In genomic region chr5:114702403-114703392, GRCm38 (mm10) we compare ENCODE assay signal across 9 mouse cellular contexts. TPM values are rescaled to one million over a fixed set of nuclear protein-coding genes. Genes with fewer than 3 reads are reported as not detected.
A peak's percentile ranks its signal among the peaks of the same experiment; 100 is the strongest.
DNase-seq lines count a peak whose midpoint lies in the region; ATAC-seq and TF ChIP-seq lines count a peak whose summit lies in the region.
"Had no signal": no experiment of that assay in that cellular context is flagged by ENCODE, and none has a peak within 500 bp of the region (broad histone marks: within the 10 kb centered on the region; RNA-seq: fewer than 3 reads in every experiment).

No protein-coding gene starts in this region.

- WGBS in midbrain, postnatal 0 days, result 67% methylated on average over 14 of the region's 14 CpGs

- no peaks in the 10 kb centered on the region for H3K27me3 ChIP-seq in midbrain, postnatal 0 days (ENCODE audit: insufficient read depth, low read length)

- no peak overlapping the region for H3K27ac ChIP-seq in midbrain, postnatal 0 days (ENCODE audit: low read depth, low read length)
- H3K27ac ChIP-seq: midbrain, embryonic 12.5 days had no signal

- no peak overlapping the region for H3K4me3 ChIP-seq in midbrain, postnatal 0 days (ENCODE audit: low read depth, low read length)
- H3K4me3 ChIP-seq: midbrain, embryonic 12.5 days had no signal

- H3K4me1 ChIP-seq in midbrain, postnatal 0 days (ENCODE audit: insufficient read depth, low read length), result no peaks in the 10 kb centered on the region
- H3K4me1 ChIP-seq: midbrain, embryonic 12.5 days had no signal

- H3K36me3 ChIP-seq in midbrain, postnatal 0 days (ENCODE audit: insufficient read depth, low read length), result no peaks in the 10 kb centered on the region
- H3K36me3 ChIP-seq: midbrain, embryonic 12.5 days had no signal

- DNase-seq in gastrocnemius, postnatal 10 days, result peak; percentile 37
- DNase-seq in gastrocnemius, postnatal 25 days, result no peak
- DNase-seq in 416B (ENCODE audit: low read depth), result peak; percentile 70
- peak; percentile 50 for DNase-seq in brain, adult 2 months (ENCODE audit: low read depth, low spot score)
- DNase-seq in kidney, postnatal 14 days, result peak; percentile 40
- DNase-seq in midbrain, postnatal 0 days (ENCODE audit: low spot score), result peak; percentile 64
- no peak for DNase-seq in left cerebral cortex, adult 18-20 months (ENCODE audit: low spot score in 2 of 2)
- no peak for DNase-seq in natural killer cell, adult 2 months (ENCODE audit: low spot score in 2 of 2)

- no peaks in the 10 kb centered on the region for H3K9me3 ChIP-seq in midbrain, postnatal 0 days (ENCODE audit: low read length)
- H3K9me3 ChIP-seq: midbrain, embryonic 12.5 days had no signal

- H3K9ac ChIP-seq in midbrain, postnatal 0 days (replicated peaks; ENCODE audit: low read length, poor library complexity, severe bottlenecking), result no peak overlapping the region
- H3K9ac ChIP-seq: midbrain, embryonic 12.5 days had no signal

- H3K4me2 ChIP-seq in midbrain, postnatal 0 days (ENCODE audit: low read depth, low read length, poor library complexity, severe bottlenecking), result no peak overlapping the region
- H3K4me2 ChIP-seq: midbrain, embryonic 12.5 days had no signal

- TF ChIP-seq CTCF in midbrain, postnatal 0 days (IDR thresholded peaks at IDR 0.05), result peak; percentile 63

- no peak for ATAC-seq in midbrain, postnatal 0 days (ENCODE audit: low FRiP score)

RNA-seq across cellular contexts. Expression of gene Tchp, which starts 4.9 kb away (rescaled TPM):
- total RNA-seq in gastrocnemius, postnatal 10 days (2021), result 1 to 10 TPM; 3.5 to 4.6 TPM
- 1 to 10 TPM; 2.3 to 2.8 TPM for total RNA-seq in gastrocnemius, postnatal 25 days (2021)
- 10.9 and 11.2 TPM in 2 replicates for total RNA-seq in midbrain, postnatal 0 days (2014; rRNA removed)
- 12.6 and 14.4 TPM in 2 replicates for polyA plus RNA-seq in midbrain, postnatal 0 days (2015; fragmentation: Nextera tagmentation; extraction: Ambion mirVana)
- 10 to 100 TPM; 11.2 to 12.3 TPM for total RNA-seq in left cerebral cortex, adult 18-20 months (2021)

RNA-seq across cellular contexts. Expression of gene Gltp, which starts 11.9 kb away (rescaled TPM):
- total RNA-seq in gastrocnemius, postnatal 10 days (2021), result 10 to 100 TPM; 15.1 to 17.6 TPM
- 1 to 10 TPM; 9.0 to 10.0 TPM for total RNA-seq in gastrocnemius, postnatal 25 days (2021)
- 27.0 and 42.1 TPM in 2 replicates for total RNA-seq in midbrain, postnatal 0 days (2014; rRNA removed)
- polyA plus RNA-seq in midbrain, postnatal 0 days (2015; fragmentation: Nextera tagmentation; extraction: Ambion mirVana), result 32.6 and 35.3 TPM in 2 replicates
- total RNA-seq in left cerebral cortex, adult 18-20 months (2021), result 10 to 100 TPM; 21.6 to 22.4 TPM

RNA-seq across cellular contexts. Expression of gene Trpv4, which starts 44.5 kb away (rescaled TPM):
- total RNA-seq in gastrocnemius, postnatal 10 days (2021), result 1 to 10 TPM; 2.1 to 2.5 TPM
- total RNA-seq in gastrocnemius, postnatal 25 days (2021), result 1 to 10 TPM; 1.6 to 2.7 TPM
- 1.2 and 3.4 TPM in 2 replicates for total RNA-seq in midbrain, postnatal 0 days (2014; rRNA removed)
- 0.88 and 1.4 TPM in 2 replicates for polyA plus RNA-seq in midbrain, postnatal 0 days (2015; fragmentation: Nextera tagmentation; extraction: Ambion mirVana)
- 1 to 10 TPM; 1.4 to 2.1 TPM for total RNA-seq in left cerebral cortex, adult 18-20 months (2021)

Comparison
In these comparisons a context has a peak if more than half of its experiments do, and no peak if none do; other contexts are left out.
1. DNase-seq: peak in gastrocnemius, postnatal 10 days (single experiment), 416B (single experiment), brain, adult 2 months (single experiment), kidney, postnatal 14 days (single experiment) and midbrain, postnatal 0 days (single experiment); none in gastrocnemius, postnatal 25 days (single experiment), left cerebral cortex, adult 18-20 months (0 of 2) and natural killer cell, adult 2 months (0 of 2).